Mouse (Mus musculus): ENCODE data around the gene Frmd4b. TPM values are rescaled to one million over a fixed set of nuclear protein-coding genes. Genes with fewer than 3 reads are reported as not detected.
A peak's percentile ranks its signal among the peaks of the same experiment; 100 is the strongest.

Frmd4b gene
- polyA plus RNA-seq, 1 experiment from 2014 or later, result 22.2 TPM

- no peak overlapping the region for H3K27ac ChIP-seq (ENCODE audit: poor library complexity, severe bottlenecking)
- WGBS, result 61% methylated on average over 5 of the region's 5 CpGs
- no peak for ATAC-seq (ENCODE audit: insufficient number of reproducible peaks, low FRiP score)
These were observed 112.7 kb downstream of the Frmd4b start for GRCm38 (mm10) chr6:97504673-97505072.

GRCm38 (mm10) chr6:97501000-97501399 is 116.3 kb downstream of the Frmd4b start:
- Histone ChIP-seq H3K9me3 (replicated peaks) (no peaks in the 10 kb centered on the region), H3K4me1 (replicated peaks) (peaks cover 6% of the 10 kb centered on the region), H3K4me2 (no peak overlapping the region), H3K9ac (no peak overlapping the region), H3K27me3 (replicated peaks) (no peaks in the 10 kb centered on the region), H3K36me3 (no peaks in the 10 kb centered on the region), H3K4me3 (no peak overlapping the region), H3K27ac (ENCODE audit: poor library complexity, severe bottlenecking) (no peak overlapping the region)
- WGBS, result 80% methylated on average over 7 of the region's 7 CpGs
- no peak for ATAC-seq (ENCODE audit: insufficient number of reproducible peaks, low FRiP score)

More at GRCm38 (mm10) chr6:97504673-97505072, 112.7 kb downstream of the Frmd4b start:
- H3K9ac ChIP-seq, result no peak overlapping the region
- H3K27me3 ChIP-seq (replicated peaks), result no peaks in the 10 kb centered on the region
- H3K4me3 ChIP-seq, result no peak overlapping the region
- H3K4me2 ChIP-seq, result no peak overlapping the region
- H3K9me3 ChIP-seq (replicated peaks), result no peaks in the 10 kb centered on the region
- peaks cover 24% of the 10 kb centered on the region for H3K4me1 ChIP-seq (replicated peaks)
- no peaks in the 10 kb centered on the region for H3K36me3 ChIP-seq

GRCm38 (mm10) chr6:97500246-97500645 is 117.1 kb downstream of the Frmd4b start:
- WGBS, result 49% methylated on average over 6 of the region's 6 CpGs
- no peak for ATAC-seq (ENCODE audit: insufficient number of reproducible peaks, low FRiP score)

GRCm38 (mm10) chr6:97496002-97496401 is 121.3 kb downstream of the Frmd4b start:
- H3K4me1 ChIP-seq (replicated peaks), result peaks cover 10% of the 10 kb centered on the region
- H3K36me3 ChIP-seq, result no peaks in the 10 kb centered on the region
- no peak overlapping the region for H3K9ac ChIP-seq
- H3K9me3 ChIP-seq (replicated peaks), result no peaks in the 10 kb centered on the region
- no peak overlapping the region for H3K27ac ChIP-seq (ENCODE audit: poor library complexity, severe bottlenecking)
- no peaks in the 10 kb centered on the region for H3K27me3 ChIP-seq (replicated peaks)
- no peak overlapping the region for H3K4me2 ChIP-seq
- no peak overlapping the region for H3K4me3 ChIP-seq
- no peak for ATAC-seq (ENCODE audit: insufficient number of reproducible peaks, low FRiP score)
- WGBS, result 50% methylated on average over 1 of the region's 1 CpGs

More at GRCm38 (mm10) chr6:97500246-97500645, 117.1 kb downstream of the Frmd4b start:
- Histone ChIP-seq H3K4me2 (no peak overlapping the region), H3K4me3 (no peak overlapping the region), H3K27ac (ENCODE audit: poor library complexity, severe bottlenecking) (no peak overlapping the region), H3K27me3 (replicated peaks) (no peaks in the 10 kb centered on the region), H3K36me3 (no peaks in the 10 kb centered on the region), H3K9ac (no peak overlapping the region), H3K9me3 (replicated peaks) (no peaks in the 10 kb centered on the region), H3K4me1 (replicated peaks) (peaks cover 2% of the 10 kb centered on the region; the same call in 1 of the 2 replicates)

- no peak for ATAC-seq (ENCODE audit: insufficient number of reproducible peaks, low FRiP score)
- Histone ChIP-seq H3K4me1 (replicated peaks) (peaks cover 29% of the 10 kb centered on the region), H3K27ac (ENCODE audit: poor library complexity, severe bottlenecking) (no peak overlapping the region), H3K9me3 (replicated peaks) (no peaks in the 10 kb centered on the region), H3K4me2 (no peak overlapping the region), H3K27me3 (replicated peaks) (0 out of 2 replicates have a peak, but pooled peaks cover 3% of the 10 kb centered on the region), H3K9ac (no peak overlapping the region), H3K4me3 (no peak overlapping the region), H3K36me3 (no peaks in the 10 kb centered on the region)
- 81% methylated on average over 5 of the region's 5 CpGs for WGBS
These were observed 126.3 kb downstream of the Frmd4b start for GRCm38 (mm10) chr6:97491065-97491464.

- Histone ChIP-seq H3K4me2 (no peak overlapping the region), H3K36me3 (no peaks in the 10 kb centered on the region)
These were observed 128.5 kb downstream of the Frmd4b start for GRCm38 (mm10) chr6:97488821-97489220.

GRCm38 (mm10) chr6:97488280-97488679 is 129.1 kb downstream of the Frmd4b start:
- H3K9me3 ChIP-seq (replicated peaks), result no peaks in the 10 kb centered on the region

More at GRCm38 (mm10) chr6:97488821-97489220, 128.5 kb downstream of the Frmd4b start:
- Histone ChIP-seq H3K27ac (ENCODE audit: poor library complexity, severe bottlenecking) (no peak overlapping the region), H3K27me3 (replicated peaks) (0 out of 2 replicates have a peak, but pooled peaks cover 3% of the 10 kb centered on the region), H3K4me1 (replicated peaks) (peaks cover 23% of the 10 kb centered on the region), H3K9me3 (replicated peaks) (no peaks in the 10 kb centered on the region), H3K9ac (no peak overlapping the region), H3K4me3 (no peak overlapping the region)
- 40% methylated on average over 7 of the region's 7 CpGs for WGBS
- ATAC-seq (ENCODE audit: insufficient number of reproducible peaks, low FRiP score), result no peak

GRCm38 (mm10) chr6:97487535-97488081 is 129.7 kb downstream of the Frmd4b start:
- Histone ChIP-seq H3K4me3 (peak overlapping the region; percentile 63), H3K27ac (ENCODE audit: poor library complexity, severe bottlenecking) (no peak overlapping the region), H3K9me3 (replicated peaks) (no peaks in the 10 kb centered on the region), H3K27me3 (replicated peaks) (0 out of 2 replicates have a peak, but pooled peaks cover 3% of the 10 kb centered on the region), H3K9ac (peak overlapping the region; percentile 78), H3K4me2 (peak overlapping the region; percentile 100), H3K4me1 (replicated peaks) (peaks cover 18% of the 10 kb centered on the region), H3K36me3 (no peaks in the 10 kb centered on the region)
- under 1% methylated on average over 38 of the region's 40 CpGs for WGBS
- ATAC-seq (ENCODE audit: insufficient number of reproducible peaks, low FRiP score), result peak; percentile 51; the same call in 1 of the 2 replicates

More at GRCm38 (mm10) chr6:97488280-97488679, 129.1 kb downstream of the Frmd4b start:
- Histone ChIP-seq H3K36me3 (no peaks in the 10 kb centered on the region), H3K4me3 (peak overlapping the region; percentile 63; the same call in 1 of the 2 replicates), H3K4me1 (replicated peaks) (peaks cover 18% of the 10 kb centered on the region), H3K4me2 (peak overlapping the region; percentile 100), H3K27me3 (replicated peaks) (0 out of 2 replicates have a peak, but pooled peaks cover 3% of the 10 kb centered on the region), H3K9ac (peak overlapping the region; percentile 78; the same call in 1 of the 2 replicates), H3K27ac (ENCODE audit: poor library complexity, severe bottlenecking) (no peak overlapping the region)
- WGBS, result 21% methylated on average over 8 of the region's 8 CpGs
- no peak for ATAC-seq (ENCODE audit: insufficient number of reproducible peaks, low FRiP score)

GRCm38 (mm10) chr6:97486813-97487361 is 130.5 kb downstream of the Frmd4b start:
- peak overlapping the region; percentile 63 for H3K4me3 ChIP-seq
- peak overlapping the region; percentile 100 for H3K4me2 ChIP-seq
- 0 out of 2 replicates have a peak, but pooled peaks cover 3% of the 10 kb centered on the region for H3K27me3 ChIP-seq (replicated peaks)
- H3K36me3 ChIP-seq, result no peaks in the 10 kb centered on the region
- peak overlapping the region; percentile 78 for H3K9ac ChIP-seq
- H3K9me3 ChIP-seq (replicated peaks), result no peaks in the 10 kb centered on the region
- WGBS, result 11% methylated on average over 11 of the region's 11 CpGs
- peaks cover 18% of the 10 kb centered on the region for H3K4me1 ChIP-seq (replicated peaks)
- ATAC-seq (ENCODE audit: insufficient number of reproducible peaks, low FRiP score), result no peak
- H3K27ac ChIP-seq (ENCODE audit: poor library complexity, severe bottlenecking), result no peak overlapping the region

- 83% methylated on average over 11 of the region's 11 CpGs for WGBS
- Histone ChIP-seq H3K9ac (no peak overlapping the region), H3K27me3 (replicated peaks) (0 out of 2 replicates have a peak, but pooled peaks cover 3% of the 10 kb centered on the region), H3K4me1 (replicated peaks) (peaks cover 18% of the 10 kb centered on the region), H3K9me3 (replicated peaks) (no peaks in the 10 kb centered on the region), H3K4me2 (no peak overlapping the region), H3K36me3 (no peaks in the 10 kb centered on the region), H3K27ac (ENCODE audit: poor library complexity, severe bottlenecking) (no peak overlapping the region), H3K4me3 (no peak overlapping the region)
- no peak for ATAC-seq (ENCODE audit: insufficient number of reproducible peaks, low FRiP score)
These were observed 131.4 kb downstream of the Frmd4b start for GRCm38 (mm10) chr6:97485886-97486386.

GRCm38 (mm10) chr6:97481912-97482311 is 135.4 kb downstream of the Frmd4b start:
- Histone ChIP-seq H3K27me3 (replicated peaks) (no peaks in the 10 kb centered on the region), H3K4me3 (no peak overlapping the region), H3K9me3 (replicated peaks) (no peaks in the 10 kb centered on the region), H3K4me2 (no peak overlapping the region), H3K9ac (no peak overlapping the region), H3K27ac (ENCODE audit: poor library complexity, severe bottlenecking) (no peak overlapping the region), H3K4me1 (replicated peaks) (peaks cover 3% of the 10 kb centered on the region; the same call in 1 of the 2 replicates), H3K36me3 (no peaks in the 10 kb centered on the region)
- ATAC-seq (ENCODE audit: insufficient number of reproducible peaks, low FRiP score), result no peak
- 81% methylated on average over 6 of the region's 6 CpGs for WGBS
